18 mouse cellular contexts compared by ENCODE assay signal in genomic region chr2:173987516-173987915, GRCm38 (mm10).
DNase-seq lines count a peak whose midpoint lies in the region; ATAC-seq lines count a peak whose summit lies in the region.
"Had no signal": no experiment of that assay in that cellular context is flagged by ENCODE, and none has a peak within 500 bp of the region (broad histone marks: within the 10 kb centered on the region; RNA-seq: fewer than 3 reads in every experiment).

No protein-coding gene starts in this region.

- peak; percentile 43 for DNase-seq in forebrain, embryonic 11.5 days (ENCODE audit: low spot score)
- peak; percentile 31 for DNase-seq in intestine, embryonic 14.5 days (ENCODE audit: low spot score)
- DNase-seq in testis, postnatal 10 days (ENCODE audit: low spot score): peak; percentile 25
- no peak for DNase-seq in testis, postnatal 14 days (ENCODE audit: low spot score)
- no peak for DNase-seq in gastrocnemius, postnatal 4 days (ENCODE audit: low spot score in 2 of 2)
- DNase-seq: adrenal gland, postnatal 10 days; cerebellum, adult 11 months; cerebellum, adult 8-10 months; cerebellum, postnatal 14 days; embryo, embryonic 11 days; gastrocnemius, postnatal 36 days; heart, adult 2 months had no signal

- H3K4me3 ChIP-seq in forebrain, embryonic 11.5 days (ENCODE audit: low read depth, low read length): no peak overlapping the region
- H3K4me3 ChIP-seq in forebrain, embryonic 12.5 days (replicated peaks): no peak overlapping the region
- no peak overlapping the region for H3K4me3 ChIP-seq in intestine, embryonic 14.5 days (ENCODE audit: low read depth, low read length)
- no peak overlapping the region for H3K4me3 ChIP-seq in intestine, embryonic 16.5 days (ENCODE audit: low read length)
- H3K4me3 ChIP-seq: embryonic facial prominence, embryonic 12.5 days; forebrain, embryonic 15.5 days; heart, adult 2 months; heart, embryonic 13.5 days; hindbrain, embryonic 13.5 days had no signal

- H3K4me1 ChIP-seq in forebrain, embryonic 11.5 days (replicated peaks; ENCODE audit: control insufficient read depth, insufficient read depth, low read length): no peaks in the 10 kb centered on the region
- peaks cover 12% of the 10 kb centered on the region for H3K4me1 ChIP-seq in forebrain, embryonic 12.5 days
- H3K4me1 ChIP-seq in intestine, embryonic 14.5 days (replicated peaks; ENCODE audit: control insufficient read depth, insufficient read depth, low read length): peaks cover 9% of the 10 kb centered on the region; the same call in 1 of the 2 replicates
- H3K4me1 ChIP-seq in intestine, embryonic 16.5 days (ENCODE audit: control insufficient read depth, insufficient read depth, low read length): 0 out of 2 replicates have a peak, but pooled peaks cover 3% of the 10 kb centered on the region
- H3K4me1 ChIP-seq: forebrain, embryonic 15.5 days had no signal

- 93% methylated on average over 7 of the region's 7 CpGs for WGBS in forebrain, embryonic 11.5 days
- WGBS in forebrain, embryonic 12.5 days: 87% methylated on average over 7 of the region's 7 CpGs
- 89% methylated on average over 7 of the region's 7 CpGs for WGBS in intestine, embryonic 14.5 days
- WGBS in intestine, embryonic 16.5 days: 81% methylated on average over 7 of the region's 7 CpGs

- no peak overlapping the region for H3K4me2 ChIP-seq in forebrain, embryonic 11.5 days (ENCODE audit: low read depth, low read length, severe bottlenecking)
- H3K4me2 ChIP-seq in forebrain, embryonic 12.5 days: no peak overlapping the region
- H3K4me2 ChIP-seq in intestine, embryonic 14.5 days (ENCODE audit: low read length): no peak overlapping the region
- H3K4me2 ChIP-seq in intestine, embryonic 16.5 days (ENCODE audit: low read depth, low read length): no peak overlapping the region
- H3K4me2 ChIP-seq: embryonic facial prominence, embryonic 12.5 days; forebrain, embryonic 15.5 days; heart, embryonic 13.5 days; hindbrain, embryonic 13.5 days had no signal

- no peaks in the 10 kb centered on the region for H3K27me3 ChIP-seq in forebrain, embryonic 11.5 days (ENCODE audit: control insufficient read depth, insufficient read depth, low read length)
- H3K27me3 ChIP-seq in forebrain, embryonic 12.5 days: no peaks in the 10 kb centered on the region
- H3K27me3 ChIP-seq in intestine, embryonic 14.5 days (replicated peaks; ENCODE audit: control insufficient read depth, insufficient read depth, low read length): no peaks in the 10 kb centered on the region
- no peaks in the 10 kb centered on the region for H3K27me3 ChIP-seq in intestine, embryonic 16.5 days (replicated peaks; ENCODE audit: control insufficient read depth, insufficient read depth, low read length)
- H3K27me3 ChIP-seq: embryonic facial prominence, embryonic 12.5 days; forebrain, embryonic 15.5 days; heart, embryonic 13.5 days; hindbrain, embryonic 13.5 days had no signal

- H3K36me3 ChIP-seq in forebrain, embryonic 11.5 days (ENCODE audit: control insufficient read depth, insufficient read depth, low read length): no peaks in the 10 kb centered on the region
- H3K36me3 ChIP-seq in forebrain, embryonic 12.5 days (replicated peaks): no peaks in the 10 kb centered on the region
- H3K36me3 ChIP-seq in intestine, embryonic 14.5 days (ENCODE audit: control insufficient read depth, insufficient read depth, low read length): no peaks in the 10 kb centered on the region
- no peaks in the 10 kb centered on the region for H3K36me3 ChIP-seq in intestine, embryonic 16.5 days (ENCODE audit: control insufficient read depth, insufficient read depth, low read length)
- H3K36me3 ChIP-seq: embryonic facial prominence, embryonic 12.5 days; forebrain, embryonic 15.5 days; heart, embryonic 13.5 days; hindbrain, embryonic 13.5 days had no signal

- H3K27ac ChIP-seq in forebrain, embryonic 11.5 days (ENCODE audit: low read depth, low read length): no peak overlapping the region
- H3K27ac ChIP-seq in forebrain, embryonic 12.5 days: no peak overlapping the region
- no peak overlapping the region for H3K27ac ChIP-seq in intestine, embryonic 14.5 days (ENCODE audit: low read depth)
- H3K27ac ChIP-seq in intestine, embryonic 16.5 days (ENCODE audit: low read length): no peak overlapping the region
- H3K27ac ChIP-seq: embryonic facial prominence, embryonic 12.5 days; forebrain, embryonic 15.5 days; heart, adult 2 months; heart, embryonic 13.5 days; hindbrain, embryonic 13.5 days had no signal

- H3K9me3 ChIP-seq in forebrain, embryonic 11.5 days (ENCODE audit: control insufficient read depth, low read length): no peaks in the 10 kb centered on the region
- H3K9me3 ChIP-seq in forebrain, embryonic 12.5 days: no peaks in the 10 kb centered on the region
- H3K9me3 ChIP-seq in intestine, embryonic 14.5 days (ENCODE audit: control insufficient read depth, low read length): no peaks in the 10 kb centered on the region
- no peaks in the 10 kb centered on the region for H3K9me3 ChIP-seq in intestine, embryonic 16.5 days (ENCODE audit: control insufficient read depth, low read length)
- H3K9me3 ChIP-seq: embryonic facial prominence, embryonic 12.5 days; forebrain, embryonic 15.5 days; heart, embryonic 13.5 days had no signal

- ATAC-seq in forebrain, embryonic 11.5 days (replicated peaks; ENCODE audit: low FRiP score): no peak
- no peak for ATAC-seq in forebrain, embryonic 12.5 days (ENCODE audit: low FRiP score)
- ATAC-seq in intestine, embryonic 14.5 days (replicated peaks; ENCODE audit: low FRiP score, low TSS enrichment, low read depth): no peak
- no peak for ATAC-seq in intestine, embryonic 16.5 days
- ATAC-seq: forebrain, embryonic 15.5 days had no signal

- H3K9ac ChIP-seq in forebrain, embryonic 11.5 days (ENCODE audit: low read length): no peak overlapping the region
- H3K9ac ChIP-seq in forebrain, embryonic 12.5 days: no peak overlapping the region
- H3K9ac ChIP-seq in intestine, embryonic 14.5 days (ENCODE audit: low read length): no peak overlapping the region
- no peak overlapping the region for H3K9ac ChIP-seq in intestine, embryonic 16.5 days (ENCODE audit: low read depth, low read length)
- H3K9ac ChIP-seq: embryonic facial prominence, embryonic 12.5 days; forebrain, embryonic 15.5 days; heart, embryonic 13.5 days; hindbrain, embryonic 13.5 days had no signal

Comparison
In these comparisons a context has a peak if more than half of its experiments do, and no peak if none do; other contexts are left out.
1. DNase-seq: peak in forebrain, embryonic 11.5 days (single experiment), intestine, embryonic 14.5 days (single experiment) and testis, postnatal 10 days (single experiment); none in testis, postnatal 14 days (single experiment) and gastrocnemius, postnatal 4 days (0 of 2).